Mouse (Mus musculus) kidney, adult 2 months (tissue): ENCODE measurements at regions not wholly inside any gene's neighbourhood (a gene's known extent, or its start where the extent isn't known, plus 50 kb on each side); places are given as distances from the start of the nearest gene placed in this dataset.

ENCODE experiments used
- CTCF ChIP-seq: fragments of 200-500 bp; conservative IDR thresholded peaks from 2 replicates; pipeline ENCODE4 v1.5.1; 2011; ENCODE audit warnings: low read depth, mild to moderate bottlenecking, control low read depth, low read length, moderate library complexity, mixed read lengths; ENCODE audit not compliant: insufficient read depth, insufficient read length
- POLR2A ChIP-seq: fragments of 200-500 bp; IDR thresholded peaks from one replicate; pipeline ENCODE4 v1.6.1; 2011; ENCODE audit warnings: low read depth, low read length, control low read depth

DNA sequence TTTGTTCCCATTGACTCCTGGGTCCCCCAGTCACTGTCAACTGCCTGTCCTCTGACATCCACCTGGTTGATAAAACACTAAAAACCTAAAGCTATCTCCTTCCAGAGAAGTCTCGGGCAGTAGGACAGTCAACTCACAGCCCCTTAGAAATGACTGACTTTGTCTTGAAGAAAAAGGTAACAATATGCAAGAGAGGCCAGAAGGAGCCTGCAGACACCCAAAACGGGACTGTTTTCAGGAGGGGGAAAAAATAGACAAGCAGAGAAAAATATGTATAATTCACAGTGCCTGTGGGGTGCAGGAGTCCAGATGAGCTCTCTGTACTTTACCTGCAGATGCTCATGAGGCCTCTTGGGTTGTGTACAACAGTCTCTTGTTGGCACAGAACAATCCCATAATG, 126.4 kb upstream of the Ankrd55 start:
- TF ChIP-seq POLR2A (no peak), CTCF (no peak)
